Mouse (Mus musculus): ENCODE results near the gene Gm49380.
"Not testable (repeated sequence)": the region's sequence is repeated elsewhere in the genome, so short reads cannot be mapped to it uniquely, and the experiment has no call there.

Gm49380 gene

DNA sequence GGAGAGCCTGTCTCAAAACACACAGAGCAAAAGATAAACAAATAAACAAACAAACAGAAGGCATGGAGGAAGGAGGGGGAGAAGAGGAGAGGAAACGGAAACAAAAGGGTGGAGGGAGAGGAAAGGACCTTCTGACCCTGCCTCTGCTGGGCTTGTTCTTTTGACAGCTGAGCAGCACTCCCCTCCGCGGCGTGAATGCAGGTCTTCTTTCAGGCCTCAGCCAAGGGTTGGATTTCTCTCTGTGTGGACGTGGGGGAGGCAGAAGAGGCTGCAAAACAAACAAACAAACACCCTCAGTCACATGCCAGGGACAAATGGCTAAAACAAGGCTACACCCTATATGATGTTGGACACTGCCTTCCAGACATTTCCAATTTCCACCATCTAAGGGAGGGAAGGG is 11.7 kb upstream of the Gm49380 start:
- no peak for DNase-seq (ENCODE audit: low spot score in 2 of 2)

- DNase-seq (ENCODE audit: low spot score in 2 of 2), result no peak
Observed at GRCm38 (mm10) chr9:44124317-44124716, 11.0 kb upstream of the Gm49380 start.

DNA sequence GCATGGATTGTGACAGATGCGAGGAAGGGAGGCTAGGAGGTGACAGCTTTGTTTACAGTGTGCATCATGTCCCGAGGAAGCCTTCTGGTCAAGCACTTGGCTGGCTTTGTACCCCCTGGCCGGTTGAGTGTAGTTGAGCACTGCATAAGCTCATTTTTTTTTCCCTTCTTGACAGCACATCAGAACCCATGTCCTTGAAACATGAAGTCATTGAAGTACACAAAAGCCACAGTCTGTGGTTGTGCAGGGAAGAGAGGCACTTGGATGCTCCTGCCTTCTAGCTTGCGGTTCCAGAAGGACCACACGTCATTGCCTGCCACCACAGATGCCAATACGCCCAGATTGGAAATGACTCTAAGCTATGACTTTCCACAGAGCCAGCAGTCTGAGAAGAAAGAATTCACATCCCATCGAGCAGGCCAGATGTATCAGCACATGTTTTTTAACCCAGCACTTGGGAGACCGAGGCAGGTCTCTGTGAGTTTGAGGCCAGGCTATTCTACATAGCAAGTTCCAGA is 6.7 kb upstream of the Gm49380 start:
- no peak for DNase-seq (ENCODE audit: low spot score in 2 of 2)

DNA sequence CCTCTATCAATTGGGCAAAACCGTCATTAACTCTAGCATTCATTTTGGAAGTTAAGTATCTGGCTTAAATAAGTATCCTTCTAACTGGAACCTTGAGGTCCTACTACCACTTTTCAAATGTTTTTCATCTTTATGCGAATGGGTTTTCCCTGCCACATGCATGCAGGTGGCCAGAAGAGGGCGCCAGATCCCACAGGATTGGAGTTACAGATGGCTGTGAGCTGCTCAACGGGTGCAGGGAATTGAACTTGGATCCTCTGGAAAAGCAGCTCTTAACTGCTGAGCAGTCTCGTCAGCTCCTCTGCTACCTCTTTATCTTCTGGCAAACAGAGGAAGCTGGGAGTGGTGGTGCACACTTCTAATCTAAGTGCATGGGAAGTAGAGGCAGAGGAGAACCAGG is 5.7 kb upstream of the Gm49380 start:
- DNase-seq (ENCODE audit: low spot score in 2 of 2), result no peak

DNA sequence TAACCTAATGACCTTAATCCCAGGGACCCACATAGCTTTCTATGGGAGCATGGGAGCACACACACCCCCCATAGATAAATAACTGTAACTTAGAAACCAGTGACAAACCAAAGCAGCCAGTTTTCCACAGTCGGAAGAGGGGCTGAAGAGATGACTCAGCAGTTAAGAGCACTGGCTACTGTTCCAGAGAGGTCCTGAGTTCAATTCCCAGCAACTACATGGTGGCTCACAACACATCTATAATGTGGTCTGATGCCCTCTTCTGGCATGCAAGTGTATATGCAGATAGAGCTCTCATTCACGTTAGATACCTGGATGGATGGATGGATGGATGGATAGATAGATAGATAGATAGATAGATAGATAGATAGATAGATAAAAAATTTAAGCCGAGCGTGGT is 2.9 kb upstream of the Gm49380 start:
- DNase-seq (ENCODE audit: low spot score in 2 of 2), result no peak

- no peak for DNase-seq (ENCODE audit: low spot score in 2 of 2)
Observed at GRCm38 (mm10) chr9:44115599-44115998, 2.3 kb upstream of the Gm49380 start.

DNA sequence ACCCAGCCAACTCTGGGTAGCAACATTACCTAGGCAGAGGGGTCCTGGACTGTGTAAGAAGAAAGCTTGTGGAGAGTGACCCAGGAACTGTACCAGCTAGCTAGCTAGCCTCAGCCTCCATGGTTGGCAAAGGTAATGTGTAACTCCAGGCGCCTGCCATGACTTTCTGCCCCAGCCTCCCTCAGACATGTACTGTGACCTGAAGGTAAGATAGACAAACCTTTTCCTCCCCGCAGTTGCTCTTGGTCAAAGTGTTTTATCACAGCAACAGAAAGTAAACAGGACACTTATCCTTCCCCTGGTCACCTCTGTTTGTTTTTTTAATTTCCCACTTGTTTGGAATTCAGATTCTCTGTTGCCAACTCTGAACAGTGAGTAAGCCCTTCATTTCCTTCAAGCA is 1.2 kb upstream of the Gm49380 start:
- no peak for DNase-seq (ENCODE audit: low spot score in 2 of 2)

- not testable (repeated sequence) for DNase-seq (ENCODE audit: low spot score in 2 of 2)
Observed at GRCm38 (mm10) chr9:44111909-44112308, 1.4 kb downstream of the Gm49380 start.

GRCm38 (mm10) chr9:44109360-44110095 is 3.8 kb downstream of the Gm49380 start:
- DNase-seq (ENCODE audit: low spot score in 2 of 2), result peak; percentile 84 to 89

DNA sequence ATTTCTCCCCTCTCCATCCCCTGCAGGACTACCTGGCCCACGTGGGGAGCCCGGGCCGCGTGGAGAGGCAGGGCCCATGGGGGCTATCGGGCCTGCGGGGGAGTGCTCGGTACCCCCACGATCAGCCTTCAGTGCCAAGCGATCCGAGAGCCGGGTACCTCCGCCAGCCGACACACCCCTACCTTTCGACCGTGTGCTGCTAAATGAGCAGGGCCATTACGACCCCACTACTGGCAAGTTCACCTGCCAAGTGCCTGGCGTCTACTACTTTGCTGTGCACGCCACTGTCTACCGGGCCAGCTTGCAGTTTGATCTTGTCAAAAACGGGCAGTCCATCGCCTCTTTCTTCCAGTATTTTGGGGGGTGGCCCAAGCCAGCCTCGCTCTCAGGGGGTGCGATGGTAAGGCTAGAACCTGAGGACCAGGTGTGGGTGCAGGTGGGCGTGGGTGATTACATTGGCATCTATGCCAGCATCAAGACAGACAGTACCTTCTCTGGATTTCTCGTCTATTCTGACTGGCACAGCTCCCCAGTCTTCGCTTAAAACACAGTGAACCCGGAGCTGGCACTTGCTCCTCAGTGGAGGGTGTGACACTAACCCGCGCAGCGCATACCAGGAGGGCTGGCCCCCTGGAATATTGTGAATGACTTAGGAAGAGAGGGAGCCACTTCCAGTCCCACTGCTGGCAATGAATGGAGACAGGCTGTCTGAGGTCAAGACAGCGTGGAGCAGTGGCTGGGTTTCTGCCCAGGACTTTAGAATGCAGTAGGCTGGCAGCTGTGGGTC is 4.8 kb downstream of the Gm49380 start:
- no peak for DNase-seq (ENCODE audit: low spot score in 2 of 2)

DNA sequence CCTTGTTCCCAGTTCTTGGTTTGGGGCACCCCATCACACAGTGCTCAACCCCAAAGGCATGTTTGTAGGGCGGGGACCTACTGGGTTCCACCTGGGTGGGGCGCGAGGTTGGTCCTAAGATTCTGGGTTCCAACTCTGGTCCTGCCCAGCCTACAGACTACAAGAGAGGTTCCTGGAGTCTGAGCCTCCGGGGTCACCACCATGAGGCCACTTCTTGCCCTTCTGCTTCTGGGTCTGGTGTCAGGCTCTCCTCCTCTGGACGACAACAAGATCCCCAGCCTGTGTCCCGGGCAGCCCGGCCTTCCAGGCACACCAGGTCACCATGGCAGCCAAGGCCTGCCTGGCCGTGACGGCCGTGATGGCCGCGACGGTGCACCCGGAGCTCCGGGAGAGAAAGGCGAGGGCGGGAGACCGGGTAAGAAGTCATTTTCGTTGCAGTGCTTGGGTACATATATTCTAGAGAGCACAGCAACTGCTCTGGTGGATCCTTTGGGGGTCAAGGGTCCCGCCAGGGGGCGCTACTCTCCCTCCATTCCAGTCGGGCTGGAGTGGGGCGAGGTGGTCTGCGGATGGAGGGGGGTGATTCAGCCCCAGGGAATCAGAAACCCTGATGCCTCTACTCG is 5.6 kb downstream of the Gm49380 start:
- DNase-seq (ENCODE audit: low spot score in 2 of 2), result no peak

DNA sequence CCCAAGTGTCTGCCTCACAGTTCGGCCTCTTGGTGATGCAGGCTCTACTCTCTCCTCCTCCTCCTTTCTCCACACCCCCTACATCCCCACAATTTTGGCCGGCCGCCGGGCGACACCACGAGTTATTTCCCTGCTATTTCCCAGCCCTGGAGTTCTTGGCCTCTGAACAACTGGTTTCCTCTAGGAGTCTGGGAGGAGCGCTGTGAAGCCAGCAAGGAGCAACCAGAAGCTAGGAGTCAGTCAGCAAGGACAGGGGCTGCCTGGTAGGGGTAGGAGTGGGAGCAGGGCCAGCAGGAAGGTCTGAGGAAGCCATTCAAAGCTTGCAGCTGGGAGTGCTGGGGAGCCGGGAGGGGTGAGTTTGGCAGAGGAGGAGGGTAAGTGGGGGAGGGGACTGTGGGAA is 6.2 kb downstream of the Gm49380 start, which contains the start of gene C1qtnf5:
Gene C1qtnf5, plus strand, starts transcription at position 136 of the 400 bp plus-strand sequence.
- DNase-seq (ENCODE audit: low spot score in 2 of 2), result peak; percentile 61 to 70

DNA sequence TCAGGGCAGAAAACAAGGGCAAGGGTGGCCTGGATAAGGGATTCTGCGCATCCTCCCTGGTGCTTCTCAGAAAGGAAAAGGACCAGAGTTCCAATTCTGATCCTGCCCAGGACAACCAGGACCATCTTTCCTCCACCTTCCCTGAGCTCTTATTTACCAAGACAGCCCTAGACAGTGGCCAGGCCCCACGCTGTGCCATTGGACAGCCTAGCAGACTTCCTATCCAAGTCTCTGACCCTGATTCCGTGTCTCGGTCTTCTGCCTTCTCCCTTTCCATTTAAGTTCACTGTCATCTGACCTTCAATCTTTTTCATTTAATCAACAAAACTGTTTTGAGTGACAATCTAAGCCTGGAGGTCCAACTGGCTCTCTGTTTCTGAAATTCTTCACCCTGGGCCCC is 6.7 kb downstream of the Gm49380 start:
- no peak for DNase-seq (ENCODE audit: low spot score in 2 of 2)

DNA sequence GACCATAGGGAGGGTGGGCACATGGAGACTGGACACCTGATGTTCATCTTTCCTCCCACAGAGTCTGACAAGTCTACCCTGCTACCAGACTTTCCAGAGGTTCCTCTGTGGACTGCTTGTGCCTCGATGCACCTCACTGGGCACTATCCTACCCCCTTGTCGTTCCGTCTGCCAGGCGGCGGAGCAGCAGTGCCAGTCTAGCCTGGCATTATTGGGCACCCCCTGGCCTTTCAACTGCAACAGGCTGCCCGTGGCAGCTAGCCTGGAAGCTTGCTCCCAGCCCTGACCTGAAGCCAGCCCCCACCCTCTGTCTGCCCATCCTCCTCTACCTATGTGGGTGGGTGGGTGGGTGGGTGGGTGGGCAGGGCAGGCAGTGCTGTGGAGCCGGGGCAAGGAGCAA is 7.1 kb downstream of the Gm49380 start:
- no peak for DNase-seq (ENCODE audit: low spot score in 2 of 2)

- no peak for DNase-seq (ENCODE audit: low spot score in 2 of 2)
Observed at GRCm38 (mm10) chr9:44105781-44106180, 7.5 kb downstream of the Gm49380 start.

DNA sequence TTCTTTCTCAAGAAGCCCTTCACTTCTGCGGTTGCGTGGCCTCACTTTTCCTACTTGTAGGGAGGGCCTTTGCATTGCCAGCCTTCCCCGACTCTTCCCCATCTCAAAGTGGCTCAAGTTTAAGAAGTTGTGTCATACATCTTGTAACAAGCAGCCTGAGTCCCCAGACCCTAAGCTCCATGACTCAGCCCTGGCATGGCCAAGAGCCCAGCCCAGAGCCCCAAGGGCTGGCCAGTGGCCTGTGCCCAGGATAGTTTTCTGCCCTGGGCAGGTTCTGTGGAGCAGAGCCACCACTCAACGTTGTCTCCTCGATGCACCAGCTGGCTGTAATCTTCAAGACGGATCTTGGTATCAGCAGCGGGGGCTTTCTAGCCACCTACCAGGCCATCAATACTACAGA is 8.4 kb downstream of the Gm49380 start:
- DNase-seq (ENCODE audit: low spot score in 2 of 2), result no peak

GRCm38 (mm10) chr9:44101490-44101889 is 11.8 kb downstream of the Gm49380 start, which contains the start of gene Mfrp:
Gene Mfrp (plus strand): TSS chr9:44101729.
- no peak for DNase-seq (ENCODE audit: low spot score in 2 of 2)

DNA sequence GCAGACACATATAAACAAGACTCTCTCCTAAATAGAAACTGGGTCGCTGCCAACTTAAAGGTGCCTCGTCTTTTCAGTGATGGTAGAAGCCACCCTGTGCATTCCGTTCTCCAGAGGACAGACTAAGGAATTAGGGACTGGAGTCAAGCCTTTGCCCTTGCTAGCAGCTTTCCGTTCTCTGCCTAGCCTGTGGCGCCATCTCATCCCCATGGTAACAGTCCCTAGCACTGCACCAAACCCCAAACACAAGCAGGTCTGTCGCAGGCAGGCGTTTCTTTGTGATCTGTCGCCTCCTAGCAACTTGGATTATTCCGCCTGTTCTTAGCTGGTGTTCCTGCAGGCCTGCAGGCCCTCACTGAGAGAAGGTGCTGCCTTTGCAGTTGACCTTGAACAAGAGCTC is 16.8 kb downstream of the Gm49380 start:
- DNase-seq (ENCODE audit: low spot score in 2 of 2), result peak; percentile 59 to 67

DNA sequence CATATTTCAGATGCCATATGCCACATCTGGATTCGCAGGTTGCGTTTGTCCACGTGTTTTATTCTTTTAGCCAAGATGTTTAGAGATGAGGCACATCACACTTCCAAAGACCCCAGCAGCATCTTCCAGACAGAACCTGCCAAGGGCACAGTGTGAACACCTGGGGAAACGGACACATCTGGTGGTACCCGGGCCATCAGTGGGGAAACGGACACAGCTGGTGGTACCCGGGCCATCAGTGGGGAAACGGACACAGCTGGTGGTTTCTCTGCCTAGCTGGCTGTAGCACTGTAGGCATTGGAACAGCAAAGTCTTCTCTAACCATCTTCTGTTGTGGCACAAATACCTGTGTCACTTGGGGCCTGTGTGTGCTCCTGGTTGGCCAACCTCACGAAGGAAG is 17.5 kb downstream of the Gm49380 start:
- no peak for DNase-seq (ENCODE audit: low spot score in 2 of 2)

DNA sequence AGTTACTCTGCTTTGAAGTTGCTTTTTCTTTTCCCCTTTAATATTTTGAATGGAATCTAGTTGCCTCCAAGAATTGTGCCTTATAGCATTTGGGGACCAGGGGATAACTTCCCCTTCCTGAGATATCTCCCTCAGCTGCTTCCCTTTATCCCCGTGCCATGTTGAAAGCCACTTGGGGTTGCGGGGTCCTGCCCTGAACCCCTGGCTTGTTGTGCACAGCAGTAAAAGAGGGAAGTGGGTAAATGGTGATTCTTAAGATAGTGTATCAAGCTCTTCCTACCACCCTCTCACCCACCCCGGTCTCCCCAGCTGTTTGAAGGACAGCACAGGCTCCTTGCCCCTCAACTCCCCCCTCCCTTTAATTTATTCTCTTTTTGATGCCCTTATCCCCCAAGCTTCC is 18.6 kb downstream of the Gm49380 start:
- no peak for DNase-seq (ENCODE audit: low spot score in 2 of 2)

- peak; percentile 86 to 90 for DNase-seq (ENCODE audit: low spot score in 2 of 2)
Observed at GRCm38 (mm10) chr9:44093612-44094503, 19.4 kb downstream of the Gm49380 start.

Measured in right cerebral cortex, adult 2 months (tissue).